Mouse (Mus musculus) neural tube, embryonic 13.5 days (tissue): ENCODE measurements around the gene Khdc4. TPM values are rescaled to one million over a fixed set of nuclear protein-coding genes. Genes with fewer than 3 reads are reported as not detected.

Experiments used
- ATAC-seq: fragments of 200-750 bp; cut with Nextera tagmentation; 2 replicates; pipeline ENCODE4 v1.8.0; 2017; ENCODE audit warnings: low read depth, mild to moderate bottlenecking, moderate TSS enrichment, moderate library complexity
- H3K27ac ChIP-seq: fragments of 300-500 bp; sonication (generic); replicated peaks from 2 replicates; pipeline ENCODE4 v1.5.1; 2015; ENCODE audit warnings: moderate library complexity, mild to moderate bottlenecking, inconsistent platforms
- H3K27me3 ChIP-seq: fragments of 300-500 bp; sonication (generic); 2 replicates; pipeline ENCODE4 v1.6.1; 2015; ENCODE audit warnings: mild to moderate bottlenecking, inconsistent platforms
- H3K36me3 ChIP-seq: fragments of 300-500 bp; sonication (generic); 2 replicates; pipeline ENCODE4 v1.6.1; 2015; ENCODE audit warnings: mild to moderate bottlenecking, inconsistent platforms
- H3K4me1 ChIP-seq: fragments of 300-500 bp; sonication (generic); replicated peaks from 2 replicates; pipeline ENCODE4 v1.6.1; 2015; ENCODE audit warnings: inconsistent platforms
- H3K4me2 ChIP-seq: fragments of 300-500 bp; sonication (generic); 2 replicates; pipeline ENCODE4 v1.6.1; 2015; ENCODE audit warnings: inconsistent platforms, mild to moderate bottlenecking, moderate library complexity
- H3K4me3 ChIP-seq: fragments of 300-500 bp; sonication (generic); 2 replicates; pipeline ENCODE4 v1.5.1; 2015; ENCODE audit warnings: mild to moderate bottlenecking, inconsistent platforms
- H3K9ac ChIP-seq: fragments of 300-500 bp; sonication (generic); 2 replicates; pipeline ENCODE4 v1.6.1; 2015; ENCODE audit warnings: moderate library complexity, mild to moderate bottlenecking, inconsistent platforms
- H3K9me3 ChIP-seq: fragments of 300-500 bp; sonication (generic); 2 replicates; pipeline ENCODE4 v1.6.1; 2016; ENCODE audit warnings: inconsistent platforms
- WGBS: fragments of 180-500 bp; shearing (Covaris S2); methylation state at CpG from one replicate; pipeline ENCODE4 v1.1.7; 2015; 5-methylcytosine and 5-hydroxymethylcytosine counted together
- polyA plus RNA-seq: library from polyadenylated mRNA; unstranded; fragments of >200 nt; fragmentation: Nextera tagmentation; extraction: Ambion mirVana; gene quantifications from 2 replicates; pipeline ENCODE4 v1.2.1, GENCODE M21; 2015

Gene Khdc4
- polyA plus RNA-seq, 1 experiment from 2014 or later, result 95.0 TPM

- WGBS, result 87% methylated on average over 4 of the region's 4 CpGs
- H3K4me3 ChIP-seq, result no peak overlapping the region
- no peaks in the 10 kb centered on the region for H3K9me3 ChIP-seq
- no peaks in the 10 kb centered on the region for H3K36me3 ChIP-seq
- no peaks in the 10 kb centered on the region for H3K27me3 ChIP-seq
- no peaks in the 10 kb centered on the region for H3K4me1 ChIP-seq
- H3K27ac ChIP-seq, result no peak overlapping the region
- H3K4me2 ChIP-seq, result no peak overlapping the region
- H3K9ac ChIP-seq, result no peak overlapping the region
- no peak for ATAC-seq
These were observed 21.5 kb upstream of the Khdc4 start for GRCm38 (mm10) chr3:88664095-88664494.

GRCm38 (mm10) chr3:88677399-88677798 lies 8.2 kb upstream of the Khdc4 start:
- Histone ChIP-seq H3K27me3 (no peaks in the 10 kb centered on the region), H3K4me2 (peak overlapping the region; percentile 59), H3K36me3 (no peaks in the 10 kb centered on the region), H3K4me3 (peak overlapping the region; percentile 30), H3K9me3 (no peaks in the 10 kb centered on the region), H3K27ac (no peak overlapping the region), H3K4me1 (peaks cover 4% of the 10 kb centered on the region; the same call in 1 of the 2 replicates), H3K9ac (peak overlapping the region; percentile 66)
- WGBS, result 11% methylated on average over 11 of the region's 11 CpGs
- peak; percentile 61; the same call in 1 of the 2 replicates for ATAC-seq

GRCm38 (mm10) chr3:88683814-88684213 lies 1.8 kb upstream of the Khdc4 start:
- no peak overlapping the region for H3K4me3 ChIP-seq
- H3K9ac ChIP-seq, result no peak overlapping the region
- no peaks in the 10 kb centered on the region for H3K27me3 ChIP-seq
- no peaks in the 10 kb centered on the region for H3K9me3 ChIP-seq
- peaks cover 23% of the 10 kb centered on the region for H3K4me1 ChIP-seq
- ATAC-seq, result no peak
- H3K4me2 ChIP-seq, result no peak overlapping the region
- no peak overlapping the region for H3K27ac ChIP-seq
- H3K36me3 ChIP-seq, result peaks cover 7% of the 10 kb centered on the region
- 91% methylated on average over 2 of the region's 2 CpGs for WGBS

GRCm38 (mm10) chr3:88684236-88684979 lies 1.2 kb upstream of the Khdc4 start:
- Histone ChIP-seq H3K9me3 (no peaks in the 10 kb centered on the region), H3K4me1 (peaks cover 24% of the 10 kb centered on the region), H3K27me3 (no peaks in the 10 kb centered on the region), H3K9ac (peak overlapping the region; percentile 64), H3K36me3 (peaks cover 13% of the 10 kb centered on the region), H3K27ac (peak overlapping the region; percentile 82), H3K4me3 (peak overlapping the region; percentile 93), H3K4me2 (peak overlapping the region; percentile 97)
- WGBS, result 65% methylated on average over 8 of the region's 8 CpGs
- ATAC-seq, result no peak

- no peaks in the 10 kb centered on the region for H3K9me3 ChIP-seq
- H3K4me1 ChIP-seq, result peaks cover 24% of the 10 kb centered on the region
- peaks cover 29% of the 10 kb centered on the region for H3K36me3 ChIP-seq
- peak overlapping the region; percentile 99 for H3K27ac ChIP-seq
- H3K4me2 ChIP-seq, result peak overlapping the region; percentile 97
- ATAC-seq, result peak; percentile 87
- H3K27me3 ChIP-seq, result no peaks in the 10 kb centered on the region
- WGBS, result under 1% methylated on average over 43 of the region's 45 CpGs
- H3K4me3 ChIP-seq, result peak overlapping the region; percentile 93
- peak overlapping the region; percentile 98 for H3K9ac ChIP-seq
These were observed 402 bp downstream of the Khdc4 start for GRCm38 (mm10) chr3:88685958-88686451.

- Histone ChIP-seq H3K9ac (peak overlapping the region; percentile 98), H3K27me3 (no peaks in the 10 kb centered on the region), H3K36me3 (peaks cover 38% of the 10 kb centered on the region), H3K9me3 (no peaks in the 10 kb centered on the region), H3K4me2 (peak overlapping the region; percentile 97), H3K4me1 (peaks cover 24% of the 10 kb centered on the region), H3K4me3 (peak overlapping the region; percentile 93), H3K27ac (peak overlapping the region; percentile 99)
- 50% methylated on average over 13 of the region's 13 CpGs for WGBS
- ATAC-seq, result no peak
These were observed 1.4 kb downstream of the Khdc4 start for GRCm38 (mm10) chr3:88686734-88687611.

DNA sequence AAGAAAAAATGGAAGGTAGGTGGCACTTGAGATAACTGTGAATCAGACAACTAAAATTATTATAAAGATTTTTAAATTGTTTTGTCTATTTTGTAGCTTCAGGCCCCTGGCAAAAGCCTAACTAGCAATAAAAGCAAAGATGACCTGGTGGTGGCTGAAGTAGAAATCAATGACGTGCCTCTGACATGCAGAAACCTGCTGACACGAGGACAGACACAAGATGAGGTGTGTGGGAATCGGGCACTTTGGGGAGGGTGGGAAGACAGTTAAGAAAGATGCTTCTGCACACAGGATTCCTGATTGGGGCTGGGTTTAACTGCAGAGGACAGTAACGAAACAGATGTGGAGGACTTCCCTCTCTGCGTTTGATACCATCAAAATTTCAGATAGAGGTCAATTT lies 3.5 kb downstream of the Khdc4 start:
- Histone ChIP-seq H3K4me2 (no peak overlapping the region), H3K4me1 (peaks cover 24% of the 10 kb centered on the region), H3K27ac (no peak overlapping the region), H3K9me3 (no peaks in the 10 kb centered on the region), H3K4me3 (no peak overlapping the region), H3K9ac (no peak overlapping the region), H3K27me3 (no peaks in the 10 kb centered on the region), H3K36me3 (peaks cover 57% of the 10 kb centered on the region)
- ATAC-seq, result no peak
- 90% methylated on average over 5 of the region's 5 CpGs for WGBS

GRCm38 (mm10) chr3:88695545-88695944 lies 9.9 kb downstream of the Khdc4 start:
- Histone ChIP-seq H3K27me3 (no peaks in the 10 kb centered on the region), H3K4me3 (no peak overlapping the region), H3K4me2 (no peak overlapping the region), H3K4me1 (no peaks in the 10 kb centered on the region), H3K27ac (no peak overlapping the region), H3K9me3 (no peaks in the 10 kb centered on the region), H3K36me3 (peaks cover 95% of the 10 kb centered on the region), H3K9ac (no peak overlapping the region)
- no peak for ATAC-seq

- no peak overlapping the region for H3K4me3 ChIP-seq
- H3K36me3 ChIP-seq, result peaks cover 92% of the 10 kb centered on the region
- no peak overlapping the region for H3K9ac ChIP-seq
- H3K27ac ChIP-seq, result no peak overlapping the region
- no peak overlapping the region for H3K4me2 ChIP-seq
- no peak for ATAC-seq
- no peaks in the 10 kb centered on the region for H3K27me3 ChIP-seq
- H3K4me1 ChIP-seq, result no peaks in the 10 kb centered on the region
- WGBS, result 100% methylated on average over 1 of the region's 1 CpGs
- no peaks in the 10 kb centered on the region for H3K9me3 ChIP-seq
These were observed 12.4 kb downstream of the Khdc4 start for GRCm38 (mm10) chr3:88698051-88698450.

- Histone ChIP-seq H3K27me3 (no peaks in the 10 kb centered on the region), H3K27ac (no peak overlapping the region), H3K36me3 (peaks cover 92% of the 10 kb centered on the region), H3K4me3 (no peak overlapping the region), H3K9me3 (no peaks in the 10 kb centered on the region), H3K4me2 (no peak overlapping the region), H3K9ac (no peak overlapping the region), H3K4me1 (no peaks in the 10 kb centered on the region)
- no peak for ATAC-seq
- 96% methylated on average over 6 of the region's 6 CpGs for WGBS
These were observed 13.2 kb downstream of the Khdc4 start for GRCm38 (mm10) chr3:88698834-88699233.

DNA sequence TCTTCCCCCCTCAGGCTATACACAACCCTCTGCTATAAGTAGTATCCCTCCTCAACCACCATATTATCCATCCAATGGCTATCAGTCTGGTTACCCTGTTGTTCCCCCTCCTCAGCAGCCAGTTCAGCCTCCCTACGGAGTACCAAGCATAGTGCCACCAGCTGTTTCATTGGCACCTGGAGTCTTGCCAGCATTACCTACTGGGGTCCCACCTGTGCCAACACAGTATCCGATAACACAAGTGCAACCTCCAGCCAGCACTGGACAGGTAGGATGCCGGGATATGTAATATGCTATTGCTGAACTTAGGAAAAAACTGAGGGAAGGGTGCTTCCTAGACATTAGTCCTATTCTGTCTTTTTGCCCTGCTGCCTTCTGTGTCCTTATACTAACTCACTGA lies 14.6 kb downstream of the Khdc4 start:
- Histone ChIP-seq H3K9ac (no peak overlapping the region), H3K4me3 (no peak overlapping the region), H3K9me3 (no peaks in the 10 kb centered on the region), H3K4me1 (no peaks in the 10 kb centered on the region), H3K27me3 (no peaks in the 10 kb centered on the region), H3K27ac (no peak overlapping the region), H3K4me2 (no peak overlapping the region), H3K36me3 (peaks cover 93% of the 10 kb centered on the region)
- ATAC-seq, result no peak
- WGBS, result 86% methylated on average over 3 of the region's 3 CpGs

DNA sequence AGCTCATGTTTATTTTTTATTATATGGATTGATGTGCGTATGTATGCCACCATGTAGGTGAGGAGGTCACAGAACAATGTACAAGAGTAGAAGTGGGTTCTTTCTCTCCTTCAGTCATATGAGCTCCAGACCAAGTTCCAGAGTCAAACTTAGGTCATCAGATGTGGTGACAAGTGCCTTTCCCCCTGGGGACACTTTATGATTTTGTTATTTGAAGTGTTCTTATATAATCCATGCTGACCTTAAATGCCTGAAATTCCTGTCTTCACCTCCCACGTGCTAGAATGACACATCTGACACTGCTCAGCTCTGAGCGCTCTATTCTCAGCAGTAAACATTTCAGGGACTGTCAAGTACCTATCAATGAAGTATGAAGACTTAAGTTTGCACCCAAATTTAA lies 15.6 kb downstream of the Khdc4 start:
- Histone ChIP-seq H3K9me3 (no peaks in the 10 kb centered on the region), H3K4me1 (no peaks in the 10 kb centered on the region)
- 90% methylated on average over 3 of the region's 3 CpGs for WGBS

More for the DNA sequence above, 15.6 kb downstream of the Khdc4 start:
- no peak overlapping the region for H3K4me2 ChIP-seq
- ATAC-seq, result no peak
- no peak overlapping the region for H3K27ac ChIP-seq
- H3K36me3 ChIP-seq, result peaks cover 88% of the 10 kb centered on the region
- no peak overlapping the region for H3K9ac ChIP-seq
- no peak overlapping the region for H3K4me3 ChIP-seq
- no peaks in the 10 kb centered on the region for H3K27me3 ChIP-seq
